Mouse (Mus musculus) intestine, postnatal 0 days (tissue): Measurements from ENCODE around the gene Setd5. TPM values are rescaled to one million over a fixed set of nuclear protein-coding genes. Genes with fewer than 3 reads are reported as not detected.
A peak's percentile ranks its signal among the peaks of the same experiment; 100 is the strongest.

Experiments
- ATAC-seq: fragments of 200-750 bp; cut with Nextera tagmentation; 2 replicates; pipeline ENCODE4 v1.8.0; 2017; ENCODE audit warnings: mild to moderate bottlenecking, moderate TSS enrichment, moderate library complexity
- H3K27ac ChIP-seq: fragments of 300-500 bp; sonication (generic); 2 replicates; pipeline ENCODE4 v1.5.1; 2014; ENCODE audit warnings: mild to moderate bottlenecking, low read depth, low read length, moderate library complexity
- H3K27me3 ChIP-seq: fragments of 300-500 bp; sonication (generic); replicated peaks from 2 replicates; pipeline ENCODE4 v1.6.1; 2014; ENCODE audit warnings: low read length, mixed read lengths; ENCODE audit not compliant: control insufficient read depth, insufficient read depth
- H3K36me3 ChIP-seq: fragments of 300-500 bp; sonication (generic); 2 replicates; pipeline ENCODE4 v1.6.1; 2014; ENCODE audit warnings: mild to moderate bottlenecking, moderate library complexity; ENCODE audit not compliant: control insufficient read depth, insufficient read depth
- H3K4me1 ChIP-seq: fragments of 300-500 bp; sonication (generic); replicated peaks from 2 replicates; pipeline ENCODE4 v1.6.1; 2014; ENCODE audit warnings: antibody characterized with exemption, low read length, mixed read lengths; ENCODE audit not compliant: control insufficient read depth, insufficient read depth
- H3K4me2 ChIP-seq: fragments of 300-500 bp; sonication (generic); replicated peaks from 2 replicates; pipeline ENCODE4 v1.6.1; 2014; ENCODE audit warnings: low read depth, mild to moderate bottlenecking, moderate library complexity
- H3K4me3 ChIP-seq: fragments of 300-500 bp; sonication (generic); 2 replicates; pipeline ENCODE4 v1.5.1; 2014; ENCODE audit warnings: low read depth, low read length
- H3K9ac ChIP-seq: fragments of 300-500 bp; sonication (generic); 2 replicates; pipeline ENCODE4 v1.6.1; 2014; ENCODE audit warnings: mild to moderate bottlenecking, low read depth, low read length
- H3K9me3 ChIP-seq: fragments of 300-500 bp; sonication (generic); 2 replicates; pipeline ENCODE4 v1.6.1; 2016; ENCODE audit warnings: mixed run types; ENCODE audit not compliant: control insufficient read depth
- CTCF ChIP-seq: sonication (generic); IDR thresholded peaks from 2 replicates; pipeline ENCODE4 v1.5.1; 2016; ENCODE audit warnings: low read depth, mild to moderate bottlenecking, control low read depth, antibody characterized with exemption, moderate library complexity
- WGBS: fragments of 180-500 bp; shearing (Covaris S2); extraction: QIAGEN DNeasy Blood & Tissue Kit; methylation state at CpG from one replicate; pipeline ENCODE4 v1.1.7; 2014; 5-methylcytosine and 5-hydroxymethylcytosine counted together
- polyA plus RNA-seq: library from polyadenylated mRNA; unstranded; fragments of >200 nt; fragmentation: Nextera tagmentation; extraction: Ambion mirVana; gene quantifications from 2 replicates; pipeline ENCODE4 v1.2.1, GENCODE M21; 2015

The Setd5 gene
- polyA plus RNA-seq, 1 experiment from 2014 or later = 32.2 TPM

GRCm38 (mm10) chr6:113169852-113170251 is 92.7 kb downstream of the Setd5 start:
- H3K4me3 ChIP-seq = no peak overlapping the region
- no peak for TF ChIP-seq CTCF
- no peak overlapping the region for H3K4me2 ChIP-seq
- no peaks in the 10 kb centered on the region for H3K36me3 ChIP-seq
- no peaks in the 10 kb centered on the region for H3K4me1 ChIP-seq
- no peak overlapping the region for H3K9ac ChIP-seq
- H3K27me3 ChIP-seq = no peaks in the 10 kb centered on the region
- no peak for ATAC-seq
- H3K27ac ChIP-seq = no peak overlapping the region
- H3K9me3 ChIP-seq = no peaks in the 10 kb centered on the region
- 59% methylated on average over 3 of the region's 3 CpGs for WGBS

DNA sequence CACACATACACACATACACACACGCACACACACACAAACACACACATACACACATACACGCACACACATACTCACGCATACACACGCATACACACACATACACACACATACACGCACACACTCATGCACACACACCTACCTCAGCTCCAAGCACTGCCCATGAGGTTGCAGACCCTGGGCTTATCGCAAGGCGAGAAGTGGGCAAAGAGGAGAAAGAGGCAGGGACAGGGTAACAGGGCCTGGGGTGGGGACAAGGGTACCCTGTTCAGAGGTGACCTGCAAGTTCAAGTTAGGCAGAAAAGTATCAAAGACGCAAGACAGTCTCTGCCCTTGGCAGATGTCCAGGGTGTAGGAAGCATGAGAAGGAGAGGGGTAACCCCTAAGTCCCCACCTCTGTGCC is 93.5 kb downstream of the Setd5 start:
- no peaks in the 10 kb centered on the region for H3K36me3 ChIP-seq

DNA sequence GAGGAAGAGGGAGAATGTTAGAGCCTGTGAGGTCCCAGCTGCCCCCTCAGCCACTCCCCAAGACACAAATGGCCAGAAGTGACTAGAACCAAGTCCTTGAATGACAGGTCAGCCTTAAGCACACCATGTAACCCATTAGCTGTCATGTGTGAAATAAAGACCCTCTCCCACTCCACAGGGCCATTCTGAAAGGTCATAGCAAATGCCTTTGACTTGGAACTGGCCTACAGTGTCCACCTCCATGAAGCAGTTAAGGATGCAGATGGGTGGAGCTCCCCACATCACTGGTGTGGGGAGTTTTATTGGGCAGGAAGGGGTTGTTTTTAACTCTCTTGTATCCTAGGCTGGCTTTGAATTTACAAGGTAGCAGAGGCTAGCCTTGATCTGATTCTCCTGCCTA is 94.8 kb downstream of the Setd5 start:
- Histone ChIP-seq H3K9ac (no peak overlapping the region), H3K4me1 (no peaks in the 10 kb centered on the region), H3K27me3 (no peaks in the 10 kb centered on the region), H3K27ac (no peak overlapping the region), H3K4me3 (no peak overlapping the region), H3K4me2 (no peak overlapping the region), H3K9me3 (no peaks in the 10 kb centered on the region), H3K36me3 (no peaks in the 10 kb centered on the region)
- no peak for ATAC-seq
- TF ChIP-seq CTCF = no peak

More for the DNA sequence above, 93.5 kb downstream of the Setd5 start:
- no peaks in the 10 kb centered on the region for H3K27me3 ChIP-seq
- WGBS = 90% methylated on average over 8 of the region's 8 CpGs
- H3K9ac ChIP-seq = no peak overlapping the region
- H3K4me3 ChIP-seq = no peak overlapping the region
- no peak overlapping the region for H3K4me2 ChIP-seq
- no peak overlapping the region for H3K27ac ChIP-seq
- H3K9me3 ChIP-seq = no peaks in the 10 kb centered on the region
- ATAC-seq = no peak
- H3K4me1 ChIP-seq = no peaks in the 10 kb centered on the region
- TF ChIP-seq CTCF = no peak

- Histone ChIP-seq H3K27ac (no peak overlapping the region), H3K4me2 (no peak overlapping the region), H3K9ac (no peak overlapping the region), H3K27me3 (no peaks in the 10 kb centered on the region), H3K4me1 (no peaks in the 10 kb centered on the region), H3K4me3 (no peak overlapping the region), H3K36me3 (no peaks in the 10 kb centered on the region), H3K9me3 (no peaks in the 10 kb centered on the region)
- TF ChIP-seq CTCF = peak; percentile 78
- 0 out of 2 replicates have a peak, but pooled peaks have one; percentile 13 for ATAC-seq
- WGBS = 28% methylated on average over 1 of the region's 1 CpGs
Measured at GRCm38 (mm10) chr6:113172568-113172967, 95.4 kb downstream of the Setd5 start.

GRCm38 (mm10) chr6:113175469-113175868 is 98.3 kb downstream of the Setd5 start:
- no peak for ATAC-seq
- Histone ChIP-seq H3K9ac (no peak overlapping the region), H3K4me1 (no peaks in the 10 kb centered on the region), H3K4me2 (no peak overlapping the region), H3K36me3 (no peaks in the 10 kb centered on the region), H3K4me3 (no peak overlapping the region), H3K9me3 (no peaks in the 10 kb centered on the region), H3K27ac (no peak overlapping the region), H3K27me3 (no peaks in the 10 kb centered on the region)
- TF ChIP-seq CTCF = no peak
- WGBS = 78% methylated on average over 3 of the region's 3 CpGs

GRCm38 (mm10) chr6:113176613-113177012 is 99.4 kb downstream of the Setd5 start:
- WGBS = 78% methylated on average over 8 of the region's 8 CpGs
- H3K4me3 ChIP-seq = no peak overlapping the region
- no peak for ATAC-seq
- H3K27me3 ChIP-seq = no peaks in the 10 kb centered on the region
- no peak for TF ChIP-seq CTCF
- H3K4me1 ChIP-seq = no peaks in the 10 kb centered on the region
- no peak overlapping the region for H3K27ac ChIP-seq
- H3K4me2 ChIP-seq = no peak overlapping the region
- no peak overlapping the region for H3K9ac ChIP-seq
- no peaks in the 10 kb centered on the region for H3K36me3 ChIP-seq
- no peaks in the 10 kb centered on the region for H3K9me3 ChIP-seq
